Mouse (Mus musculus) midbrain, postnatal 0 days (tissue): ENCODE measurements around the gene Mafg. TPM values are rescaled to one million over a fixed set of nuclear protein-coding genes. Genes with fewer than 3 reads are reported as not detected.

Experiments used
- ATAC-seq: fragments of 200-750 bp; cut with Nextera tagmentation; 2 replicates; pipeline ENCODE4 v1.8.0; 2017; ENCODE audit warnings: moderate number of reproducible peaks, mild to moderate bottlenecking, moderate TSS enrichment, moderate library complexity; ENCODE audit not compliant: low FRiP score
- DNase-seq: peaks from one replicate; pipeline ENCODE4 v3.0.0-alpha.2; 2015; ENCODE audit warnings: low spot score
- H3K27ac ChIP-seq: fragments of 300-500 bp; sonication (generic); 2 replicates; pipeline ENCODE4 v1.5.1; 2014; ENCODE audit warnings: low read depth, mild to moderate bottlenecking, low read length, mixed read lengths
- H3K27me3 ChIP-seq: fragments of 300-500 bp; sonication (generic); 2 replicates; pipeline ENCODE4 v1.6.1; 2014; ENCODE audit warnings: low read length, control low read depth, mixed read lengths; ENCODE audit not compliant: insufficient read depth
- H3K36me3 ChIP-seq: fragments of 300-500 bp; sonication (generic); 2 replicates; pipeline ENCODE4 v1.6.1; 2014; ENCODE audit warnings: low read length, control low read depth, mixed read lengths; ENCODE audit not compliant: insufficient read depth
- H3K4me1 ChIP-seq: fragments of 300-500 bp; sonication (generic); 2 replicates; pipeline ENCODE4 v1.6.1; 2014; ENCODE audit warnings: mild to moderate bottlenecking, control low read depth, antibody characterized with exemption, low read length, mixed read lengths; ENCODE audit not compliant: insufficient read depth
- H3K4me2 ChIP-seq: fragments of 300-500 bp; sonication (generic); 2 replicates; pipeline ENCODE4 v1.6.1; 2014; ENCODE audit warnings: low read depth, mild to moderate bottlenecking, low read length, mixed read lengths; ENCODE audit not compliant: poor library complexity, severe bottlenecking
- H3K4me3 ChIP-seq: fragments of 300-500 bp; sonication (generic); 2 replicates; pipeline ENCODE4 v1.5.1; 2014; ENCODE audit warnings: low read depth, mild to moderate bottlenecking, low read length, moderate library complexity
- H3K9ac ChIP-seq: fragments of 300-500 bp; sonication (generic); replicated peaks from 2 replicates; pipeline ENCODE4 v1.6.1; 2014; ENCODE audit warnings: mild to moderate bottlenecking, low read length, moderate library complexity, mixed read lengths; ENCODE audit not compliant: poor library complexity, severe bottlenecking
- H3K9me3 ChIP-seq: fragments of 300-500 bp; sonication (generic); 2 replicates; pipeline ENCODE4 v1.6.1; 2016; ENCODE audit warnings: low read length, control low read depth
- CTCF ChIP-seq: IDR thresholded peaks from 2 replicates; pipeline ENCODE4 v1.5.1; 2016; ENCODE audit warnings: antibody characterized with exemption, mild to moderate bottlenecking
- WGBS: fragments of 180-500 bp; shearing (Covaris S2); extraction: QIAGEN DNeasy Blood & Tissue Kit; methylation state at CpG from one replicate; pipeline ENCODE4 v1.1.7; 2014; 5-methylcytosine and 5-hydroxymethylcytosine counted together
- polyA plus RNA-seq: library from polyadenylated mRNA; unstranded; fragments of >200 nt; fragmentation: Nextera tagmentation; extraction: Ambion mirVana; gene quantifications from 2 replicates; pipeline ENCODE4 v1.2.1, GENCODE M21; 2015
- total RNA-seq: library from RNA; depleted of rRNA; stranded (reverse); fragments of >200 nt; gene quantifications from 2 replicates; pipeline ENCODE4 v1.2.3, GENCODE M21; 2014

Mafg gene
- total and polyA plus RNA-seq, 2 experiments from 2014 or later, result 41.7 to 42.1 TPM

DNA sequence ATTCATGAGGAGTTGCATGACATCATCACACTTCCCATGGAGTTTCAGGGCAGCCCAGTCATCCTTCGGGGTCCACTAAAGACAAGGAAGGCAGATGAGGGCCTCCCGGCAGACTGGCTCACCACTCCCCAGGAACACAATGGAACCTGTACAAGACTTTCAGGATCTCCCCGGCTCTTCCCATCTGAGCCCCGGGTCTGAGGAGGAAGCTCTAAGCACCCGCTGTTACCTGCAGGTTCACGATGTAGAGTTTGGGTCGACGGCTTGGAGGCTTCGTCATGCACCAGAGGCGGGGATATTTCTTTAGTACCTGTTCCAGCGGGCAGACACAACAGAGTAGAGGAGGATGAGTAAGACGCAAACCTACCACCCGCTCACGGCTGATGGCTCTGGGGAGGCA, 13.2 kb downstream of the Mafg start:
- no peak for TF ChIP-seq CTCF
- Histone ChIP-seq H3K27me3 (no peaks in the 10 kb centered on the region), H3K27ac (no peak overlapping the region), H3K4me3 (no peak overlapping the region), H3K9me3 (no peaks in the 10 kb centered on the region), H3K4me1 (peaks cover 9% of the 10 kb centered on the region; the same call in 1 of the 2 replicates), H3K9ac (no peak overlapping the region), H3K36me3 (peaks cover 42% of the 10 kb centered on the region), H3K4me2 (no peak overlapping the region)
- DNase-seq (no peak), ATAC-seq (no peak)
- WGBS, result 92% methylated on average over 14 of the region's 14 CpGs

DNA sequence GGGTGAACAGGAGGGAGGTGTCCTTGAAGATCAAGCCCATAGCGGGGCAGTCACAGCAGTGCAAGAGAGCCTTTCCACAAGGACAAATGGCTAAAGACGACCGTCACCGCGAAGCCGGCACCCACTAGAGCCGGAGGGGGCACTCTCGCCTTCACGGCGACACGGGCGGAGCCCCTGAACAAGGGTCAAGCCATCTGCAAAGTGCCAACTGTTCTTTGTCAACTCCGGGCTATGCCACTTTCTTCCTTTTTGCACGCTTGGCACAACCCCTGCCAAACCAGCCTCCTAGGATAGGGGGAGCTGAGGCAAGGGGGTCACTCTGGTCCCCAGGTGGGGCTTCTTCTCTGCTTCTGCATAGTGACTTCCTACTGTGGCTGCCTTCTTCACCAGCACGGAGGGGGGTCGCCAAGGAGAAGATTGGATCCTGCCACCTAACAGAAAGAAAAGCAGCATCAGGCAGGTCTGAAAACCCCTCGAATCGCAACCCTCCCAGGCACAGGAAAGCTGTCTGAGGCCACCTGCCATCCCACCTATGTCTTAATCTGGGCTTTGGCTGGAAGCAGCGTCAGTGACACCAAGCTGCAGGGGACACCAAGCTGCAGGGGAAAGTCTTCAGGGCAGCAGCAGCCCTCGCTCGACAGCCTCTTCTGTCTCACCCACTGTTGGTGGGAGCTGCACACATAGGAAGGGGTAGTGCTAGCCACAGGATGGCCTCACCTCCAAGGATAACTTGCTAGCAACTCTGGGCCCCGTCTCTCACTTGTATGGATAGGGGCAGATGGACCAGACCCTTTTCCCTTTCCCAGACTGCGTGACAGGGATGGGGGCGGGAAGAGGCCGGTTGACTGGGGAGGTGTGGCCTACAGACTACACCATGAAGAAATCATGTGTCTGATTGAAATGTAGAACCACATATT, 14.5 kb downstream of the Mafg start:
- Histone ChIP-seq H3K4me1 (peaks cover 8% of the 10 kb centered on the region; the same call in 1 of the 2 replicates), H3K4me3 (no peak overlapping the region), H3K27me3 (no peaks in the 10 kb centered on the region), H3K9me3 (no peaks in the 10 kb centered on the region), H3K36me3 (peaks cover 46% of the 10 kb centered on the region), H3K9ac (no peak overlapping the region), H3K27ac (no peak overlapping the region), H3K4me2 (no peak overlapping the region)
- no peak for DNase-seq
- WGBS, result 94% methylated on average over 25 of the region's 25 CpGs
- TF ChIP-seq CTCF, result no peak
- ATAC-seq, result no peak

DNA sequence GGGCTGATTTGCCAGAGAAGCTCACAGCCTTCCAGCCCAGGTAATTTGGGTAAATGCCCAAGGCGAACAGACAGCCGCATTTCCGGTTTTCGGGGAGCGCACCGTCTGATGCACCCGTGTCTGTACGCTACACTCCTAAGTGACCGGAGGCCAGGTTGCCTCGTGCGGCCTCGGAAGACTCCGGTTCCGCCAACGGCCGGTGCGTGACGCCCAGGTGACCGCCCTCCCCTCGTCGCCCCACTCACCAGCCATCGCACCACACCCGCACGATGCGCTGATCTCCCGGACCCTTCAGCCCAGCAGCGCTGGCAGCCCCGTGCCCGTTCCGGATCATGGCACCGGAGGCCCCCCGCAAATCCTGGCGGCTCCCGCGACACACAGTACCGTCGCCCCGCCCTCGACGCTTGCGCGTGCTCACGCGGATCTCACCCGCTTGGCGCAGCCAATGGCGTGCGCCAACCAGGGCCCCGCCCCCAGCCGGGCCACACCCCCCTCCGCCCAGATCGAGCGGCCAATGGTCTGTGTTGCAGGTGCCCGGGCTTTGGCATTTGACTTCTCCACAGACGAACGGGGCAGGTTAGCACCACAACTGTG, 15.8 kb downstream of the Mafg start, which contains the start of gene Pcyt2:
Gene Pcyt2, minus strand, starts transcription at position 418 of the 594 bp plus-strand sequence.
- Histone ChIP-seq H3K36me3 (peaks cover 46% of the 10 kb centered on the region), H3K9me3 (no peaks in the 10 kb centered on the region), H3K27ac (peak within 1 kb of the TSS; percentile 85), H3K4me3 (peak within 1 kb of the TSS; percentile 78), H3K4me2 (peak within 1 kb of the TSS; percentile 84), H3K9ac (peak within 1 kb of the TSS; percentile 81), H3K4me1 (peaks cover 8% of the 10 kb centered on the region; the same call in 1 of the 2 replicates), H3K27me3 (no peaks in the 10 kb centered on the region)
- ATAC-seq, result peak; percentile 92
- peak; percentile 95 for DNase-seq
- TF ChIP-seq CTCF, result no peak
- under 1% methylated on average over 56 of the region's 56 CpGs for WGBS

DNA sequence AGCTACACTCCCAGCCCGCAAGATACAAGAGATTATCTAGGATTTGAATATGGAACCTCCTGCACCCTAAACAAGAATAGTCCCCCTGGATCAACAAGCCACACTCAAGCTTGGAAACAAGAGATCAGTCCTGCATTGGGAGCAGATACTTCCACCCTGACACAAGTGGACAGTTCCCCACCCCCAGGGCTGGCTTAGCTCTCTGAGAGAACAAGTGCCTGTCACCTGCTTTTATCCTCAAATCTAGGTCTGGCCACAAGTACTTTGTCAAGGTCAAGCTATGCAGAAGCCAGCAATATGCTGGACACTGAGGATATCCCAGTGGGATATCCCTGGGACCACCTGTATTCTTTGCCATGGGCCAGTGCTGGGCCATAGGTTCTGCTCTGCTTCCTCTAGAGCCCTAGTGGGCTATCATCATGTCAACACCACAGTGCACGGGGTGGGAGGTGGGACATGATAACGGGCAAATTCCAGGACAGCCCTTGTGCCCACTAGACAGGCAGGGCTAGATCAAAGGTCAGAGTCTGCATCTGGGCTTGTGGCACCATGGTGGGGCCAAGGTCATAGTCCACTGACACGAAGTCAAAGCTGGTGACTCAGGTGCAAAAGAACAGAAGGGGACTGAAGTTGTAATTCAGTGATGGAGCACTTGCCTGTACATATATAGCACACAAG, 16.6 kb downstream of the Mafg start:
- peak overlapping the region; percentile 78 for H3K4me3 ChIP-seq
- no peaks in the 10 kb centered on the region for H3K27me3 ChIP-seq
- ATAC-seq, result no peak
- TF ChIP-seq CTCF, result no peak
- H3K36me3 ChIP-seq, result peaks cover 49% of the 10 kb centered on the region
- no peak for DNase-seq
- peak overlapping the region; percentile 81 for H3K9ac ChIP-seq
- H3K9me3 ChIP-seq, result no peaks in the 10 kb centered on the region
- H3K4me2 ChIP-seq, result peak overlapping the region; percentile 84
- WGBS, result 48% methylated on average over 4 of the region's 4 CpGs
- peaks cover 8% of the 10 kb centered on the region; the same call in 1 of the 2 replicates for H3K4me1 ChIP-seq
- peak overlapping the region; percentile 85 for H3K27ac ChIP-seq

DNA sequence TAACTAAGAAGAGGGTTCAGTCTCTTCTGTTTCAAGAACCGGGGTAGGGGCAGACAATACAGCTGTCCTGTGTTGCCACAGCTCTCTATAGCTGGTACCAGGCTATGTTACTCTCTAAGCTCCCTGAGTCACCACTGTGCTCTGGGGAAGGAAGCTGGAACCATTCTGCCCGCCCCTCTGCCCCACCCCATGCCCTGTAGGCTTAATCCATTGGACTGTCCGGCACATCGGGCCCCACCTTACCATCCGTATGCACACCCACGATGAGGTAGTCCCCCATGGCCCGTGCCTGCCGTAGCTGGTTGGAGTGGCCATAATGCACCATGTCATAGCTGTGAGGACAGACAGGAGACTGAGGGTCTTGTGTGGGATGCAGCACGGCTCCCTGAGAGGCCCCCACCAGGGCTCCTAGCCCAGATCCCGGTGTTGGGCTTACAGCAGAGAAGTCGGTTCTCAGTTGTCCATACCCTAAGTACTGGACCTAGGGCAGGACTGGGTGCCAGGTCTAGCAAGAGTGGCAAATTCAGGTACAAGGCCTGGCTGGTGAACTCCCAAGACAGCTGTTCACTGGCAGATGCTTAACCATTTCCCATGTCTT, 17.7 kb downstream of the Mafg start:
- peaks cover 50% of the 10 kb centered on the region for H3K36me3 ChIP-seq
- H3K9me3 ChIP-seq, result no peaks in the 10 kb centered on the region
- no peak for ATAC-seq
- no peaks in the 10 kb centered on the region for H3K27me3 ChIP-seq
- no peak for TF ChIP-seq CTCF
- no peak overlapping the region for H3K4me3 ChIP-seq
- H3K27ac ChIP-seq, result no peak overlapping the region
- H3K4me2 ChIP-seq, result 0 out of 2 replicates have a peak overlapping the region, but pooled peaks have one; percentile 1
- no peak for DNase-seq
- WGBS, result 90% methylated on average over 11 of the region's 11 CpGs
- no peak overlapping the region for H3K9ac ChIP-seq
- peaks cover 8% of the 10 kb centered on the region; the same call in 1 of the 2 replicates for H3K4me1 ChIP-seq
